Mouse (Mus musculus) skeletal muscle tissue, postnatal 0 days (tissue): Measurements from ENCODE around the gene Gm3139. TPM values are rescaled to one million over a fixed set of nuclear protein-coding genes. Genes with fewer than 3 reads are reported as not detected.

Source experiments
- polyA plus RNA-seq: library from polyadenylated mRNA; unstranded; fragments of >200 nt; fragmentation: Nextera tagmentation; extraction: Ambion mirVana; gene quantifications from 2 replicates; pipeline ENCODE4 v1.2.1, GENCODE M21; 2015

Gm3139 gene
- polyA plus RNA-seq, result not detected in 2 replicates

GRCm38 (mm10) chr5:94525987-94526386, at the start of gene Gm3139:
Gene Gm3139, plus strand, starts transcription at chr5:94526287.

Other genes with a start within 250 kb of the Gm3139 start
- gene A430089I19Rik, start 219.5 kb upstream of the Gm3139 start, polyA plus RNA-seq, result not detected in 2 replicates
- gene Gm6502, start 211.9 kb upstream of the Gm3139 start, polyA plus RNA-seq, result not detected in 2 replicates
- not detected in 2 replicates for gene AA792892, start 186.5 kb upstream of the Gm3139 start, polyA plus RNA-seq
- gene Gm7682, start 80.5 kb upstream of the Gm3139 start, polyA plus RNA-seq, result not detected in 2 replicates
- not detected in 2 replicates for gene Gm3147, start 90.1 kb downstream of the Gm3139 start, polyA plus RNA-seq
- not detected in 2 replicates for gene Gm6509, start 97.7 kb downstream of the Gm3139 start, polyA plus RNA-seq
- not detected in 2 replicates for gene Gm6205, start 122.1 kb downstream of the Gm3139 start, polyA plus RNA-seq